Mouse (Mus musculus) heart, postnatal 14 days (tissue): ENCODE measurements at regions not wholly inside any gene's neighbourhood (a gene's known extent, or its start where the extent isn't known, plus 50 kb on each side); places are given as distances from the start of the nearest gene placed in this dataset.
"Not testable (repeated sequence)": the region's sequence is repeated elsewhere in the genome, so short reads cannot be mapped to it uniquely, and the experiment has no call there.

Experiments
- DNase-seq, 2 experiments: peaks; one replicate each; pipeline ENCODE4 v3.0.0; 2021 to 2022
- intact Hi-C: fragments of 180-260 bp; cut with DNase I; formaldehyde crosslinking; loops from one replicate; pipeline ENCODE4 v1.15.1; 2025

GRCm38 (mm10) chr17:63699537-63699936 lies 163.3 kb upstream of the Fer start:
- no peak for DNase-seq
- intact Hi-C loops, result no loop called here

DNA sequence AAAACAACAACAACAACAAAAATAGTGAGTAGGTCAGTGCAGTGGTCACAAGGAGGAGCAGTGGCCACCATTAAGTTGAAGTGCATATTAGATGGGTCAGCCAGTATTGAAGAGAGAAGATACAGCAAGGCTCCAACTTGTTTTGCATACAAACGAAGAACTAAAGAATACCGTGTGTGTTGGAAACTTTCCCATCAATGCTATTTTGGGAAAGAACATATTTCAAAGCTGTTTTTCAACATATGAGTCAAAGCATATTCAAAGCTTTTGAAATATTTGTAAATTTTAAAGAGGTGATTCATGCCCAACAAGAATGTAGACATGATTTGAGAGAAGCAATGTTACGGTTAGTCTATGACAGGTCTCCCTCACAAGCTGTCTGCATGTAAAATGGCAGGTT lies 157.9 kb upstream of the Fer start:
- intact Hi-C loops, result no loop called here
- DNase-seq, result no peak

DNA sequence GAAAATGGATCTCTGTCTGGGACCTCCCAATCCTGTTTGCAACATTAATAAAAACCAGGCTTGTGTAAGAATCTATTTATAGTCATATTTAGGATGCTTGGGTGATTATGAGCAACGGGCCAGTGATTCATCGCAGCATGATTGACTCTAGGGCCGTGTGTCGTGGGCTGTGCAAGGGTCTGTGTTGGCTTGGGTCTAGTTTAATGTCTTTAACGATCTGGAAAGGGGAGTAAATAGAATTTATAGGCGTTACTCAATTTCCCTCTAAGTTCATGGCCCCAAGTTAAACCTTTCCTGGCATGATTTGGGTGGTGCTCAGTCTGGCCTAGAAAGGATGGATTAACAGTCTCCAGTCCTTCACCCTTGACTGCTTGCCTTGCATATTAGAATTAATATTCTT lies 149.9 kb upstream of the Fer start:
- intact Hi-C loops, result no loop called here
- DNase-seq, result no peak

GRCm38 (mm10) chr17:63715687-63716086 lies 147.2 kb upstream of the Fer start:
- intact Hi-C loops, result no loop called here
- DNase-seq, result no peak

DNA sequence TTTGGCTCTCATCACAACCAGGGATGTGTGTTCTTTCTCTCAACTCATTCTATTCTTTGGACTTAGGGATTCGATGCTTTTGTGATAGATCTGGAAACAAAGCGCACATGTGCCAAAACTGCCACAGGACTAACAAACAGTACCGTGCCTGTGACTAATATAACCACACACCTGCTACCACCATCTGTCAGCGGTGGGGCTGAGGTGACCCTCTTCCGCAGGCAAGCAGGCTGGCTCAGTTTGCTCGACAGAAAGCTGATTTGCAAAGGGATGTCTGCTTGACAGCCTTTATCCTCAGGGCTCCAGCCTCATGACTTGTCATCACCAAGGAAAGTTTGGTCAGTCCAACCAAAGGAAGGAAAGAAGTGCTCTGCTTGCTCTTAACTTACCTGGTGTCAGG lies 146.7 kb upstream of the Fer start:
- intact Hi-C loops, result no loop called here
- no peak for DNase-seq

DNA sequence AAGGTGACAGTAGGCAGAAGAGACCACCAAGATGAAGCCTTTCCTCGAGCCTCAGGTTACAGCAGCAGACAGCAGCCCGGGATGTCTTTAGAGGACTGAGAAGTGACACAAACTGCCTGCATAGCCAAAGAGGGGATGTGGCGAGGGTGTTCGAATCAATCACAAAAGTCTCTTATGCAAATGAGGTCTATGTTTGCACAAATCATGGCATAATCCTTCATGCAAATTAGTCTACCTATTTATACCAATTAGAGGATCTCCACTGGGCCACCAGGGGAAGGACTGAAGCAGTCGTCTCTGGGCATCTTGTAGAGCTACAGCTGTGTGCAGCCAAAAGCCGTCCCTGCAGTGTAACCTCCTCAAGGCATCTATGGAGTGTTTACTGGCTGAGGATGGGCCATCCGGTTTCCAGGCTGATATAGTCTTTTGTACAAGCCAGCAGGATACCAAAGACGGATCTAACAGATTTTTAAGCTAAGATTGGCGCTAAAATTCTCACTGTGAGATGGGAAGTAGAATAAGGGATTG lies 145.7 kb upstream of the Fer start:
- intact Hi-C loops, result no loop called here
- DNase-seq, result no peak

GRCm38 (mm10) chr17:63718972-63719715 lies 143.7 kb upstream of the Fer start:
- DNase-seq, result no peak
- intact Hi-C loops, result no loop called here

DNA sequence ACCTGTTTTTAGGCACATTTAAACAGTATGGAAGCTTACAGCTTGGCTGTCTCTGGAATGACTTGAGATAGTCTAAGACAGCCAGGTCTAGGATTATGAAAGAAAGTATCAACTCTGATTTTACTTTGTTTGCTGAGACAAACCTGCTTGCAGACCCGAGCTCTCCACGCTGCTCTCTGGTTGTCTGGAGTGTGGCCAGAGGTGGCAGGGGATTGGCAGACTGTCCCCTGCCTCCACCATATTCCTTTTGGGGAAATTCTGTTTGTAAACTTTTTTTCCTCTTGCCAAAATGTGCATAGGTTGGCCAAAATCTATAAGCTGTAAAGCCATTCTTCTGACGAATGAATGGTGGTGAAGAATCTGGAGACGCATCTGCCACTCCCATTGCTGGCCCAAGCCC lies 143.1 kb upstream of the Fer start:
- DNase-seq, result no peak
- intact Hi-C loops, result no loop called here

- intact Hi-C loops, result no loop called here
These were observed 142.0 kb upstream of the Fer start for GRCm38 (mm10) chr17:63720883-63721282.

GRCm38 (mm10) chr17:63722434-63723004 lies 140.3 kb upstream of the Fer start:
- intact Hi-C loops, result no loop called here
- peak; percentile 3 to 7 for DNase-seq

More at GRCm38 (mm10) chr17:63720883-63721282, 142.0 kb upstream of the Fer start:
- peak in 1 of 2 experiments; percentile 12 for DNase-seq

DNA sequence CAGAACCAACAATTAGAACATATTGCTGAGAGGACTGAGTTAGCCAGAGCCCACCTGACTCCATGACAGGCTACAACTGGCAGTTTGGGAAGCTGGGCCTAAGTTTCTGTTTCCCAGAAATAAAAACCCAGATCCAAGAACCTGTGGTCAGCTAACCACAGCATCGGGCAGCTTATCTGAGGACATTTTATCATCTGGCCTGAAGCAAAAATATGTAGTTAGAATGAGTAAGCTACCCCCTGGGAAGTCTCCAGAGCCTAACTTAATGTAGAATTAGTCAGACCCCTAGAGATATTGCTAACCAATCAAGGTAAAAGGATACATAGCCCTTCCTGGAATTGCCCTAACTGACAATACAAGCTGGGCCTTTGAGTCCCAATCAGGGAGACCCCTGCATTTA lies 124.7 kb upstream of the Fer start:
- DNase-seq, result no peak
- intact Hi-C loops, result no loop called here

GRCm38 (mm10) chr17:63739710-63740109 lies 123.2 kb upstream of the Fer start:
- intact Hi-C loops, result no loop called here
- no peak for DNase-seq

DNA sequence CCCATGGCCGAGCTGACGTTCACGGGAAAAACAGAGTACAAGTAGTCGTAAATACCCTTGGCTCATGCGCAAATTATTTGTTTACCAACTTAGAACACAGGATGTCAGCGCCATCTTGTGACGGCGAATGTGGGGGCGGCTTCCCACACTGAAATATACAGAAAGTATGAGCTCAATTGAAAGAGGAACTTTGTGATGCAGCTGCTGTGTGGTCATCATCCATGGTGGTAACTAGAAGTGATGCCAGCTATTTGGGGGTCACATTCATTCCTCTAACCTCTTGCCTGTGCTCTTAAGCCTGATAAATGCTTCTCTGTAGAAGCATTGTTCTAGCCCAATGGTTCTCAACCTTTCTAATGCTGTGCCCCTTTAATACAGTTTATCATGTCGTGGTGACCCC lies 113.6 kb upstream of the Fer start:
- DNase-seq, intact Hi-C loops: not testable (repeated sequence)

DNA sequence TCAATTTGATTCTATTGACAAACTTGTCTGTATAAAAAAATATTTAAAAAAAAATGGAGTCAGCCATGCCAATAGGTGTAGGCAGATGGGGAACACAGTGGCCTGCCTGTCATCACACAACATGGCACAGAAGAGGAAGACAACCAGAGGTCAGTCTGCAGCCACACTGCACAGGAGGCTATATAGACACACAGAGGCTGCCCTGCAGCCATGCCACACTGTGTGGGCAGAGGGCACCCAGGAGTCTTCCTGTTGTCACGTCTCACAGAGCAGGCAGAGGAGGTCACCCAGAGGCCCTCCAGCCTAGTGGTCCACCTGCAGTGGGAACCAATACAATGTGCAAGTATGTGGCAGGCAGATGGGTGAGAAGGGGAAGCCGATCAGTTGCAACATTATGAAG lies 108.5 kb upstream of the Fer start:
- no peak for DNase-seq
- intact Hi-C loops, result no loop called here

GRCm38 (mm10) chr17:63757896-63758695 lies 104.8 kb upstream of the Fer start:
- intact Hi-C loops, result no loop called here
- no peak for DNase-seq

DNA sequence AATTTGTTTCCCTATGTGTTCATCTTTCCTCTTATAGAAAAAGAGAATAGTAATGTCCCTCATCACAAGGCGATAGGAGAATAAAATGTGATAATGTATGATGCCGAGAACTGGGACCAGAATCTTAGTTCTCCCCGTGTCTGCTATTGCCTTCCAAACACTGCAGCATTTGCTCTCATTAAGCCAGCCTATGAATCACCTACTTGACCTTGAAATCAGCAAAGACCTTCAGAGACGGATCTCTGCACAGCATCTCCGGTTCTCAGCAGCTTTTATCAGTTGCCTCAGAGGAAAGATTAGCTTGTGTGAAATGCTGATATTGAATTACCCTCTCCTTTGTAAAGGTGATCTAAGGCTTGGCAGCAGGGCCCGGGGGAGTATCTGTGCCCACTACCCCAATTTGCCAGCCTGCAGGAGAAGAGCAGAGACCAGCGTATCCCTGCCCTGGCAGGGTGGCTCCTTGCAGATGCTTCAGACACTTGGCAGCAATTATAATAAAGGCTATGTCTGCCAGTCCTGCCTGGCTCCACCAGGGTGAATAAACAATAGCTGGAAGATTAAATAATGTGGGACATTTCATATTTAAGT lies 104.0 kb upstream of the Fer start:
- intact Hi-C loops, result no loop called here
- no peak for DNase-seq

- intact Hi-C loops, result no loop called here
- no peak for DNase-seq
These were observed 101.8 kb upstream of the Fer start for GRCm38 (mm10) chr17:63761058-63761457.

DNA sequence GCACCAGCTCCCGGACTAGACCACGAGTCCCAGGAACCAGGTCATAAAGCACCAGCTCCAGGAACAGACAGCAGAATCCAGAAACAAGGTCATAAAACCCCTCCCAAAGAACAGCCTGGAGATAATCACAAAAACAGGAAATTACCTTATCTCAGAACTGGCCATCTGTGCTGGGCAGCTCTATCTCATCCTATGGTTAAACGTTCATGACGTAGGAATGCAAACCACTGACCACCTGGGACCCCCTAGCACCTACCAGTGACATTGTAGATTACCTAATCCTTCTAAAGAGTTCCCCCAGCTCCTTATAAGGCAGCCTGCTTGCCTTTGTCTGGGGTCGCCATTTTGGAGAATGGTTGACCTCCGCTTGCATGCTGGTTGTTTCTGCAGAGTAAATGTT lies 91.8 kb upstream of the Fer start:
- intact Hi-C loops, result no loop called here
- no peak for DNase-seq

- DNase-seq, result no peak
- intact Hi-C loops, result no loop called here
These were observed 78.3 kb upstream of the Fer start for GRCm38 (mm10) chr17:63784381-63785116.

DNA sequence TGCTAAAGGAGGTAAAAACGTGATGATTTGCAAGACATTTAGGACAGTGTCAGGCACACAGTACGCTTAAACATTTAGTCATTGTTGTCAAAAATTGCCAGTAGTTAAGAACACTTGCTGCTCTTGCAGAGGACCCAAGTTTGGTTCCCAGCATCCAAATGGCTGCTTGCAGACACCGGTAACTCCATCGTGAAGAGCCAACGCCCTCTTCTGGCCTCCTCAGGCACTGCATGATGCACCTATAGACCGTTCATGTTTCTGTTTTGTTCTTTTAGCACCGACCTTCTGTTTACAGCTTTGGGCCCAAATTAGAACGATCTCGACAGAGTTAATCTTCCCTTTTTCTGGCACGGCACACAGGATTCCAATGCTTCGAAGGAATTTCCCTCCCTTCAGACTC lies 76.4 kb upstream of the Fer start:
- no peak for DNase-seq
- intact Hi-C loops, result no loop called here
